Mouse (Mus musculus) kidney, adult 8-10 months (tissue): ENCODE results near the gene Lrg1.

Experiments used
- DNase-seq, 2 experiments: peaks; one replicate each; pipeline ENCODE4 v3.0.0; 2022

The Lrg1 gene

GRCm38 (mm10) chr17:56134463-56134971, 12.7 kb upstream of the Lrg1 start:
- peak; percentile 54 to 76 for DNase-seq

DNA sequence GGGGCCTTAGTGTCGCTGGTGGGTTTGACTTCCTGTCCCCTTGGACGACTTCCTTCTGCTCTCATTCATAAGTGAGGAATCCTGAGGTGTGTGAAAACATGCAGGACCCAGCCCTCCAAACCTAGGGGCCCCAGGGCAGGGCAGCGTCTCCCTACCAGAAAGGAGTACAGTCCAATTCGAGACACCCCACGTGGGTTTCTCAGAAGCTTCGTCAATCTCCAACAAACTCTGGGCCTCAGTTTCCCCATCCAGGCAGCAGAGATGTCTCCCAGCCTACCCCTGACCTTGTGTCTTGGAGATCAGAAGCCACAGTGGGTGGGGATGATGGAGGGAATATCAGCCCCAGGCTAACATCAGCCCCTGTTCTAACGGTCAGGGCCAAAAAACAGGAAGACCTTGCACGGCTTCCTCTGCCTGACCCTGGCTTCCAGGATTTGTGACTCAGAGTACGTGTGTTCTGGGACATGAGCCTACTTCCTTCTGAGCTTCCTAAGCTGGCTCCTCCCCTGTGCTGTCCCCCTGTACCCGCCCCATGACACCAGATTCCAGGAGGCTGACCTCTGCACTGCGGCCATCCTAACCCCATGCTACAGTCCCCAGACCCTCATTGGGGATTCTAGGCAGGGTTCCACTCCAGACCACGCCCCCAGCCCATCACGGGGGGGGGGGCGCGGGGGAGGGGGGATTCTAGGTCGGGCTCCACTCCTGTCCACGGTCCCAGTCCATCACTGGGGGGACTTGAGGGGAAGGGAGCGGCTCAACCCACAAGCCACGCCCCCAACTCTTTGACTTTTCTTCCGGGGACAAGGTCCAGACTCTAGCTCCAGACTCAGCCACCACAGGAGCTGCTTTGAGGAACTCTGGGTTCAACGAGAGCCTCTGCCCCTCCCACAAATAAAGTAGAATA, 11.9 kb upstream of the Lrg1 start:
- DNase-seq: peak; percentile 78 to 79

- DNase-seq: peak; percentile 45 to 78
Measured at GRCm38 (mm10) chr17:56132661-56133060, 10.9 kb upstream of the Lrg1 start.

GRCm38 (mm10) chr17:56131814-56132213, 10.0 kb upstream of the Lrg1 start:
- peak in 1 of 2 experiments; percentile 78 for DNase-seq

DNA sequence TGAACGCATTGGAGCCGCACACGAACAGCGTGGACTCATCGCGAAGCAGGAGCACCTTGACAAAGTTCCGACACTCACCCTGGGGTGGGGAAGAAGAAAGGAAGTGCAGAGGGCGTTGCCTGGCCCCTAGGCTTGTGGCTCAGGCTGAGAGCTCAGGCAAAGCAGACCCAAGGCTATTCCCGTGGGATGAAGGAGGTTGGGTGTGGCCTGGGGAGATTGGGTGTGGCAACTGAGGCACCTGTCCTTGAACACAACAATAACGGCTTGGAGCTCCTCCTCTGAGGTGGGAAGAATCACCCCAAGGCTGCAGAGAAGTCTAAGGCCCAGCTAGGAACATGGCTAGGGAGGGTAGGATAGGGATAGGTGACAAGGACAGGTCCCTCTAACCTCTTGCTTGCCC, 9.3 kb upstream of the Lrg1 start:
- no peak for DNase-seq

DNA sequence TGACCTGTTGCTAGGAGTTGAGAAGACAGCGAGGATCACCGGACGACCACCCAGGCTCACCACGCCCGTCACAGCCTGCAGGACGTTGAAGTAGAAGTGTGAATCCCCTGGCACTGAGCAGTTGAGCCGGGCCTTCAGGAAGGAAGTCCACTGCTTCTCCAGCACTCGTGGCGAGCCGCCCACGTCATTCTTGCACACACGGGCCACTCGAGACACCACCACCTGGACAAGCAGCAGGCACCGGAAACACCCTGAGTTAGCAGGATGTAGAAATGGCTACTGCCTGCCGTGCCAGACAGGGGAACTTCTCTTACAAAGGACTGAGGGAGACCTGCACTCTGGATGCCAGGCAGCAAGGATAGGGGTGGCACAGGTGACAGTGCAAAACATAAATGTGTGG, 6.4 kb upstream of the Lrg1 start:
- DNase-seq: peak in 1 of 2 experiments; percentile 4

DNA sequence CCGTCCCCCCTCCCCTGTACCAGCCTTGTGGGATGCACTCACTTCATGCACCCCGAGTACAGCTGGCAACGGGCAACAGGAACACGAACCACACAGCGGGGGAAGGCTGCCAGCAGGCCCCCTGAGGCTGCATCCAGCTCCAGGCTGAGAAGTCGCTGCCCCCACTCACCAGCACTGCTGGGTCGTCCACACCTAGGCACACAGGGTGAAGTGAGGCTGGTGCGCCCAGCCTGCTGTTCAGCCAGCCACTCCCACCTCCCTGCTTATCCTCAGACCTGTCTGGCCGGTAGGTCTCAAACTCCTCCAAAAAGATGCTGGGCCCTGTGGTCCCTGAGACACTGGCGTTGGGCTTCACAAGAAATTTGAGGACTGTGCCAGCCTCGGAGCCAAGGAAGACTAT, 4.4 kb upstream of the Lrg1 start:
- no peak for DNase-seq

- no peak for DNase-seq
Measured at GRCm38 (mm10) chr17:56125276-56125630, 3.5 kb upstream of the Lrg1 start.

- peak in 1 of 2 experiments; percentile 53 for DNase-seq
Measured at GRCm38 (mm10) chr17:56124377-56125275, 2.8 kb upstream of the Lrg1 start.

- no peak for DNase-seq
Measured at GRCm38 (mm10) chr17:56123681-56124340, 2.0 kb upstream of the Lrg1 start.

DNA sequence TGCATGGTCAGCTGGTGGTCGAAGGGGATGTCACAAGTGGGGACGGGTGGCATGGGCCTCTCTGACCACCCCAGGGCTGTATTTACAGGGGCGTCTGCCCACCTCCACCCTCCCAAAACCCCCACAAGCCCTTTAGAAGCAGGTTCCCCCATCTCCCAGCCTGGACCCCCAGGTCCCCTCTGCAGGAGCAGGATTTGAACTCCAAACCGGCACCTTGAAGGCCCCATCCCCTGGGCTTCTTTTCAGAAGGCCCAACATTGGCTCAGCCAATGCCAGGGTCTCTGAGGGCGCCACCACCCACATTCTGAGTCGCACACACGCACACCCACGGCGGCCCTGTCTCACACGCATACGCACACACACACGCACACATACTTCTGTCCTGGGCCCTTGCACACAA, 1.4 kb upstream of the Lrg1 start:
- DNase-seq: no peak

GRCm38 (mm10) chr17:56119981-56120880, 1.6 kb downstream of the Lrg1 start:
- peak; percentile 82 to 84 for DNase-seq

DNA sequence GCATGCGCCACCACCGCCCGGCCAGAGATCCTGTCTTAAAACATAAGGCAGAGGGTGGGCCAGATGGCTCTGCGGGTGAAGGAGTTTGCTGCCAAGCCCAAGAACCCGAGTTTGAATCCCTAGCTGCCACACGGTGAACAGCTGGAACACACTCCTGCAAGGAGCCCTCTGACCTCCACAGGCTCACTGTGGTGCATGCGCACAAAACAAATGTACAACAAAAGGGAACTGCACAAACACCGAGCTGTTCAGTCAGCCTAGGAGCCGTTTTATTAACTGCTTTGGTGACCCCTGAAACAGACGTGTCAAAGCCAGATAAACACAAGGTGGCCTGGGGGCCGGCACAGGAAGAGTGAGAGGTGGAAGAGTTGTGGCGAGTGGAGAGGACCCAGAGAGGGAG, 2.4 kb downstream of the Lrg1 start:
- no peak for DNase-seq

DNA sequence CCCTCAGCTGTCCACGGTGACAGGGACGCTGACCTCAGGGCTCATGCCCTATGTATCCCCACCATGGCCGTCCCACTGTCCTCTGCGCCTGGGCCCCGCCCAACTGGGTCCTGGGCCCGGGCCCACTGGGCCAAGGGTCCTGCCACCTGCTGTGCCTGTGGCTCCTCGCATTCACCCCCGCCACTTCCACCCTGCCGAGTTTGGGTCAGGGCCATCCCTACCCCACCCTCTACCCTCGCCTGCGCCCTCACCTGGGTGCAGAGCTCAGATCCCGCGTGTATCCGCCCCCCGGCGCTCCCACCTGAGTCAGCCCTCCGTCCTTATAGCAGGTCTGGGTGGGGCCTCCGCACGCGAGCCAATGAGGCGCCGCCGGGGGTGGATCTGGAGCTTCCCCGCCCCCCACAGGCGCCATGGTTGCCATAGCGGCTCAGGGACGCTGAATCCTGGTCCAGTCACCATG, 4.5 kb downstream of the Lrg1 start, which contains the start of gene Plin5:
Gene Plin5, minus strand, starts transcription at position 346 of the 460 bp plus-strand sequence.
- DNase-seq: peak; percentile 74 to 85

DNA sequence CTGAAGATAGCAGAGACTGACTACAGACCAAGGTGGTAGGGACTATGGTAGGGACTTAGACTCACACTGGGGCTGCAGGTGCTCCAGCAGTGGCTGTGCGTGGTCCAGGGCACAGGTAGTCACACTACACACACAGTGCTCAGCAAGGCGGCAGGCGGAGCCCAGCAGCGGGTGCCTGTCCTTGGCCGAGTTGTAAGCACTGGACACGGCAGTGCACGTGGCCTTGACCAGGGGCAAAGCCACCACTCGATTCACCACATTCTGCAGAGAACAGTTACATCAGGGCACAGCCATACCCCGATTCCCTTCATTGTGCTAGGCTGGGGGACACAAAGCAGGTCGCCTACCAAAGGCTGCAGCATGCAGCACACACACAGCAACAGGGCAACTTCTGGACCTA, 5.6 kb downstream of the Lrg1 start:
- DNase-seq: no peak

GRCm38 (mm10) chr17:56112743-56113142, 9.1 kb downstream of the Lrg1 start:
- no peak for DNase-seq

- DNase-seq: peak in 1 of 2 experiments; percentile 66
Measured at GRCm38 (mm10) chr17:56111864-56112263, 9.9 kb downstream of the Lrg1 start.

DNA sequence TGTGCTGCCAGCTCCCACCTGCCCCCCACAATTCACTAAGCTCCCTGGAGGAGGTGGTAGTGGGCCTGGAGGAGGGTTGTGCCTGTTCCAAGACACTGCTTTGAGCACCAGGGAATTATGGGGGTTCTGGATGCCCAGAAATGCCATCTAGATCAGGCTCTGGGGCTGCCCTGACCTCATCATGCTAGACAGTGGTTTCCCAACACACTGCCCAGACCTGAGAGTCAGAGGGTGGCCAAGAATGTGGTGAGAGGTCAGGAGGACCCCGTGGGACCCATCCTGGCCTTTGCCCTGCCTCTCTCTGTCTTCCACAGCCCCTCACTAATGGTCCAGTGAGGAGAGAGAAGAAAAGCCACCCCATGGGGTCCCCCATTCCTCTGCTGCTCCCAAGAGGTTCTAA, 10.8 kb downstream of the Lrg1 start:
- DNase-seq: no peak

DNA sequence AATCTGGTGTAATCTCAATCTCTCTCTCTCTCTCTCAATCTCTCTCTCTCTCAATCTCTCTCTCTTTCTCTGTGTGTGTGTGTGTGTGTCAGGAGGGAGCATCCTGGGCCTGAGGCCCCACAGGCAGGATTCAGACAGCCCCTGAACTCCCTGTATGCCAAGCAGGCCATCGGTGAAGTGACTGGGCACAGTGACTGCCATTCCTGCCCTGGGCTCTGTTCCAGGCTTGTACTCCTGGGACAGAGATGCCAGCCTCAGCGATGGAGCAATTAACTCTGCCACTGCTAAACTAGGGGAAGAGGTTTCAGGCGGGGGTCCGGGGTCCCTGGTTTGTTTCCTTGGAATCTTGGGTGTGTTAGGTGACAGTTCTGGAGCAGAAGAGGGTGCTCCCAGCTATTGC, 11.2 kb downstream of the Lrg1 start:
- DNase-seq: no peak

GRCm38 (mm10) chr17:56109219-56110051, 12.4 kb downstream of the Lrg1 start, which contains the start of gene Plin4:
Gene Plin4 (minus strand): TSS chr17:56109803.
- no peak for DNase-seq
